Mouse (Mus musculus): ENCODE measurements around the gene Kpna1. TPM values are rescaled to one million over a fixed set of nuclear protein-coding genes. Genes with fewer than 3 reads are reported as not detected.

Kpna1 gene
- polyA plus RNA-seq, 1 experiment = 2.5 TPM

DNA sequence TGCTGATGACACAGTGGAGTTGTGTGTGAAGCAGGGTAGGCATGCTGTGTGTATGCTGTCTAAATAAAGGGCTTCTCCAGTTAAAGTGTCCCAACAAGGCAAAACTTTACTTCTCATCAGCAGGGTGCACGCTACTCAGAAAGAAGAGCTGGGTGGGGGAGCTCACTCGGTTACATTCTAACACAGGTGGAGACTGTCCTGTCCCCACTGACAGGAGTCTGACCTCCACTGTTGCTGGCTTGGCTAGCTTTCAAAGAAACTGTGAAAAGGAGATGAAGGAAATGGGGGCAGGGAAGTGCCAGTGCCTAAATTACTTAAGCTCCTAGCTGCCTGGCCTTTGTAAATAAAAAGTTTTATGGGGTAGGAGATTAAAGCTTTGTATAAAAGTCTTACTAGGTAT, 10.4 kb upstream of the Kpna1 start:
- no peak overlapping the region for H3K27ac ChIP-seq (ENCODE audit: insufficient read depth, low read depth, low read length)
- H3K27me3 ChIP-seq (ENCODE audit: control insufficient read depth, insufficient read depth, low read length) = no peaks in the 10 kb centered on the region
- TF ChIP-seq POLR2A (IDR thresholded peaks at IDR 0.05; ENCODE audit: low read depth, low read length) (no peak), CTCF (IDR thresholded peaks at IDR 0.05; ENCODE audit: extremely low read depth, insufficient read length, insufficient replicate concordance, low read depth, low read length) (no peak)
- 17% methylated on average over 2 of the region's 2 CpGs for WGBS
- H3K4me3 ChIP-seq (ENCODE audit: low read depth, low read length) = no peak overlapping the region
- peaks cover 65% of the 10 kb centered on the region for H3K36me3 ChIP-seq (ENCODE audit: control insufficient read depth, insufficient read depth, low read length)
- no peaks in the 10 kb centered on the region; the same call in 1 of the 2 replicates for H3K4me1 ChIP-seq (ENCODE audit: control insufficient read depth, insufficient read depth, insufficient read length, low read length)

DNA sequence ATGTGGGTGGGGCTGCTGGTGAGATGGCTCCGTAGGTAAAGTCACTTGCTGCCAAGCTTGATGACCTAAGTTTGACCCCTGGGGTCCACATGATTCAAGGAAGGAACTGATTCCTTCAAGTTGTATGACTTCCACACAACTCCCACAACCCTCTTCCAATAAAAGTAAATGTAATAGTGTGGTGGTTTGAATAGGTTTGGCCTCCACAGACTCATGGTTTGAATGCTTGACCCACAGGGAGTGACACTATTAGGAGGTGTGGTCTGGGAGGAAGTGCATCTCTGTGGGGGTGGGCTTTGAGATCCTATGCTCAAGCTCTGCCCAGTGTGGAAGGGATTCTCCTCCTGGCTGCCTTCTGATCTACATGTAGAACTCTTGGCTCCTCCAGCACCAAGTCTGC, 4.5 kb upstream of the Kpna1 start:
- WGBS = 16% methylated on average over 1 of the region's 1 CpGs
- Histone ChIP-seq H3K36me3 (ENCODE audit: control insufficient read depth, insufficient read depth, low read length) (peaks cover 30% of the 10 kb centered on the region), H3K4me1 (ENCODE audit: control insufficient read depth, insufficient read depth, insufficient read length, low read length) (no peaks in the 10 kb centered on the region), H3K27me3 (ENCODE audit: control insufficient read depth, insufficient read depth, low read length) (no peaks in the 10 kb centered on the region), H3K4me3 (ENCODE audit: low read depth, low read length) (no peak overlapping the region), H3K27ac (ENCODE audit: insufficient read depth, low read depth, low read length) (no peak overlapping the region)
- no peak for TF ChIP-seq CTCF (IDR thresholded peaks at IDR 0.05; ENCODE audit: extremely low read depth, insufficient read length, insufficient replicate concordance, low read depth, low read length)
- TF ChIP-seq POLR2A (IDR thresholded peaks at IDR 0.05; ENCODE audit: low read depth, low read length) = no peak

DNA sequence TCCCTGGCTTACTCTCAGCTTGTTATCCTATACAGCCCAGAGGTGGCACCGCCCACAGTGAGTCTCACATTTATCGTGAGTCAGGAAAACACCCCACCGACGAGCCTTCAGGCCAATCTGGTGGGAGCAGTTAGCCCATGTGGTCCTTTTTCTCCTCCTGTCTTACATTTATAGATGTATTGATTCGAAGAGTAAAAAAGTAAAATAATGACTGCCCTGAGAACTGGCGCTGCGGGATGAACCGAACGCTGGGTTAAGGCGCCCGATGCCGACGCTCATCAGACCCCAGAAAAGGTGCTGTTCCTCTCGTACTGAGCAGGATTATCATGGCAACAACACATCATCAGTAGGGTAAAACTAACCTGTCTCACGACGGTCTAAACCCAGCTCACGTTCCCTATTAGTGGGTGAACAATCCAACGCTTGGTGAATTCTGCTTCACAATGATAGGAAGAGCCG, 2.8 kb downstream of the Kpna1 start:
- no peak overlapping the region for H3K27ac ChIP-seq (ENCODE audit: insufficient read depth, low read depth, low read length)
- no peaks in the 10 kb centered on the region for H3K27me3 ChIP-seq (ENCODE audit: control insufficient read depth, insufficient read depth, low read length)
- TF ChIP-seq POLR2A (IDR thresholded peaks at IDR 0.05; ENCODE audit: low read depth, low read length) = no peak
- no peak for TF ChIP-seq CTCF (IDR thresholded peaks at IDR 0.05; ENCODE audit: extremely low read depth, insufficient read length, insufficient replicate concordance, low read depth, low read length)
- no peaks in the 10 kb centered on the region for H3K36me3 ChIP-seq (ENCODE audit: control insufficient read depth, insufficient read depth, low read length)
- WGBS = 51% methylated on average over 19 of the region's 19 CpGs
- H3K4me3 ChIP-seq (ENCODE audit: low read depth, low read length) = no peak overlapping the region
- peaks cover 2% of the 10 kb centered on the region; the same call in 1 of the 2 replicates for H3K4me1 ChIP-seq (ENCODE audit: control insufficient read depth, insufficient read depth, insufficient read length, low read length)

DNA sequence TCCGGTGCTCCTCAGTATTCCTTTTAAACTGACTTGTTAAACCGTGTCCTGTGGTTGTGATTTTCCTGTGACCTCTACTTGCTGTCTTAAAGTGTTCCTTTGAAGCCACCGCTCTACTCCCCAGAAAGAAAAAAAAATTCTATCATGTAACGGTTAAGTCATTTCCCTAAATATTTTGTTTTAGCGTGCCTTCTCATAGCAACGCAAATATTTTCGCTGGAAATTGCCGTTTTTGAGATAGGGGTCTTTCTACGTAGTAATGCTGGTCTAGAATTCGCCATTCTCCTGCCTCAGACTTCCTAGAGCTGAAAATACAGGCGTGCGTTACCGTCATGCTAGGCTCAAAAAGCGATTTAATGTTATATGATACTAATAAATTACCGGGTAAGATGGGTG, 4.0 kb downstream of the Kpna1 start:
- no peaks in the 10 kb centered on the region for H3K36me3 ChIP-seq (ENCODE audit: control insufficient read depth, insufficient read depth, low read length)
- no peaks in the 10 kb centered on the region for H3K27me3 ChIP-seq (ENCODE audit: control insufficient read depth, insufficient read depth, low read length)
- H3K4me1 ChIP-seq (ENCODE audit: control insufficient read depth, insufficient read depth, insufficient read length, low read length) = peaks cover 2% of the 10 kb centered on the region; the same call in 1 of the 2 replicates
- 4% methylated on average over 15 of the region's 15 CpGs for WGBS
- H3K27ac ChIP-seq (ENCODE audit: insufficient read depth, low read depth, low read length) = no peak overlapping the region
- TF ChIP-seq POLR2A (IDR thresholded peaks at IDR 0.05; ENCODE audit: low read depth, low read length) (no peak), CTCF (IDR thresholded peaks at IDR 0.05; ENCODE audit: extremely low read depth, insufficient read length, insufficient replicate concordance, low read depth, low read length) (no peak)
- H3K4me3 ChIP-seq (ENCODE audit: low read depth, low read length) = no peak overlapping the region; the same call in 1 of the 2 replicates

DNA sequence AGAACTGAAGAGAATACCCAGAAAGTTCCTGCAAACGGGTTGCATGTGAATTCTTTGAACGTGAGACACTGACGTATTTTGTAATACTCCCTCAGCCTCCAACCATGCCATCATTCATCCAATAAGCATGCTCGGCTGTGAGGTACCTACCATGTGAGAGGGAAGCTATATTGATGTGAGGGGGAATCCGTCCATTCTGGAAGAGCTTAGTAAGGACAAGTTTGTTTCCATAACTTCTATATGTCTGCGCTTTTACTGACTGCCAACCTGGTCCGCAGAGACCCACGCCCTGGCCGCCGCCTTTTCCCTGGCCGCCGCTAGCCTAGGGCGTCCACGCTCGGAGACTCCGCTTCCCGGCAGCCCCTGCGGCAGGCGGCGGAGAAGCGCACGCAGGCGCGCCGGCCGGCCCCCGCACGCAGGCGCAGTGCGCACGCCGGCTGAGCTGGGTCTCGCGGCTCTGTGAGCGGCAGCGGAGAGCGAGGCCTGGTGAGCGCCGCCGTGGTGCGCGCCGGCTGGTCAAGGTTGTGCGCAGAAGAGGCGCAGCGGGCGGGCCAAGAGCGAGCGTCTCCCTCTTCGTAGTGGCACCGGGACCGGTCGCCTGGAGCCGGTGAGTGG, 4.5 kb downstream of the Kpna1 start:
- H3K36me3 ChIP-seq (ENCODE audit: control insufficient read depth, insufficient read depth, low read length) = no peaks in the 10 kb centered on the region
- WGBS = 1% methylated on average over 54 of the region's 54 CpGs

DNA sequence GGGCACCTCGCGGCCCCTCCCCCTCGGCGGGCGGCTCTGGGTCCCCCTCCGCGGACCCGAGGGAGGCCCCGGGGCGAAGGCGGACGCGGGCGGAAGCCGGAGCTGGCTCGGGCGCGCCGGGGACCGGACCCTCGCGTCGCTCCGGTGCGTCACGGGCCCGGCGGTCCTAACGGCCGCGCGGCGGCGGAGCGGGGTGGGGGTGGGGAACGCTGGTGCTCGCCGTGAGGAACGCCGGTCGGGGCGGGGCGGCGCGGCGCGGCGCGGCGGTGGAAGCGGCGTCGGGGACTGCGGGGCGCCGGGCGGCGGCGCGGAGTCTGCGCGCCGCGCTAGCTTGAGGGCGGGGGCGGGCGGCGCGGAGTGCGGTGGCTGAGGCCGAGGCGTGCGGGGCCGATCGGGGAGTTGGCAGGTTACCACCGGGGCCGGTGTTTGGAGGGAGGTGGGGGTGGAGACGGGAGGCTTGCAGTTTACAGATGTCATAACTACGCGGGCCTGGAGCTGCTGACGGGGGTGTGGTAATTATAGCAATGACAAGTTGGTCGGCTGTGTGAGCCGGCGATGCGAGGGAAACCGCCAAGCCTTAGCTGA, 5.1 kb downstream of the Kpna1 start:
- Histone ChIP-seq H3K4me1 (ENCODE audit: control insufficient read depth, insufficient read depth, insufficient read length, low read length) (peaks cover 2% of the 10 kb centered on the region; the same call in 1 of the 2 replicates), H3K27ac (ENCODE audit: insufficient read depth, low read depth, low read length) (peak overlapping the region; percentile 92), H3K36me3 (ENCODE audit: control insufficient read depth, insufficient read depth, low read length) (no peaks in the 10 kb centered on the region), H3K4me3 (ENCODE audit: low read depth, low read length) (peak overlapping the region; percentile 97), H3K27me3 (ENCODE audit: control insufficient read depth, insufficient read depth, low read length) (no peaks in the 10 kb centered on the region)
- TF ChIP-seq CTCF (IDR thresholded peaks at IDR 0.05; ENCODE audit: extremely low read depth, insufficient read length, insufficient replicate concordance, low read depth, low read length) = no peak
- no peak for TF ChIP-seq POLR2A (IDR thresholded peaks at IDR 0.05; ENCODE audit: low read depth, low read length)
- under 1% methylated on average over 82 of the region's 86 CpGs for WGBS

More for the DNA sequence above, 4.5 kb downstream of the Kpna1 start:
- peak; percentile 94 for TF ChIP-seq POLR2A (IDR thresholded peaks at IDR 0.05; ENCODE audit: low read depth, low read length)
- no peak for TF ChIP-seq CTCF (IDR thresholded peaks at IDR 0.05; ENCODE audit: extremely low read depth, insufficient read length, insufficient replicate concordance, low read depth, low read length)
- Histone ChIP-seq H3K4me1 (ENCODE audit: control insufficient read depth, insufficient read depth, insufficient read length, low read length) (peaks cover 2% of the 10 kb centered on the region; the same call in 1 of the 2 replicates), H3K27ac (ENCODE audit: insufficient read depth, low read depth, low read length) (peak overlapping the region; percentile 92), H3K27me3 (ENCODE audit: control insufficient read depth, insufficient read depth, low read length) (no peaks in the 10 kb centered on the region), H3K4me3 (ENCODE audit: low read depth, low read length) (peak overlapping the region; percentile 97)

DNA sequence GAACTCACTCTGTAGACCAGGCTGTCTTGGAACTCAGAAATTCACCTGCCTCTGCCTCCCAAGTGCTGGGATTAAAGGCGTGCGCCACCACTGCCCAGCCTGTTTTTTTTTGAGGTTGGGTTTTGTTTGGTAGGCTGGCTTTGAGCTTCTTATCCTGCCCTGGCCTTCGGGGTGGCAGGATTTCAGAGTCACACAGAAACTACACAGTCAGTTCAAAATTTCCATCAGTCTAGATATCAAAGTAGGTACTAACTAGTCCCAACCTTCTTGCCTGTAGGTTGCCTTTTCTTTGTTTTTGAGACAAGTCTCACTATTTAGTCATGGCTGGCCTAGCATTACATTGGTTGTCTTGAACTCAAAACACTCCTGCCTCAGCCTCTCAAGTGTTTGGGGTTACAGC, 5.9 kb downstream of the Kpna1 start:
- Histone ChIP-seq H3K4me3 (ENCODE audit: low read depth, low read length) (peak overlapping the region; percentile 10; the same call in 1 of the 2 replicates), H3K4me1 (ENCODE audit: control insufficient read depth, insufficient read depth, insufficient read length, low read length) (peaks cover 2% of the 10 kb centered on the region; the same call in 1 of the 2 replicates), H3K27ac (ENCODE audit: insufficient read depth, low read depth, low read length) (no peak overlapping the region), H3K36me3 (ENCODE audit: control insufficient read depth, insufficient read depth, low read length) (no peaks in the 10 kb centered on the region), H3K27me3 (ENCODE audit: control insufficient read depth, insufficient read depth, low read length) (no peaks in the 10 kb centered on the region)
- TF ChIP-seq POLR2A (IDR thresholded peaks at IDR 0.05; ENCODE audit: low read depth, low read length) (no peak), CTCF (IDR thresholded peaks at IDR 0.05; ENCODE audit: extremely low read depth, insufficient read length, insufficient replicate concordance, low read depth, low read length) (no peak)
- WGBS = 24% methylated on average over 3 of the region's 3 CpGs
